12 mouse cellular contexts compared by ENCODE assay signal in the genomic region with DNA sequence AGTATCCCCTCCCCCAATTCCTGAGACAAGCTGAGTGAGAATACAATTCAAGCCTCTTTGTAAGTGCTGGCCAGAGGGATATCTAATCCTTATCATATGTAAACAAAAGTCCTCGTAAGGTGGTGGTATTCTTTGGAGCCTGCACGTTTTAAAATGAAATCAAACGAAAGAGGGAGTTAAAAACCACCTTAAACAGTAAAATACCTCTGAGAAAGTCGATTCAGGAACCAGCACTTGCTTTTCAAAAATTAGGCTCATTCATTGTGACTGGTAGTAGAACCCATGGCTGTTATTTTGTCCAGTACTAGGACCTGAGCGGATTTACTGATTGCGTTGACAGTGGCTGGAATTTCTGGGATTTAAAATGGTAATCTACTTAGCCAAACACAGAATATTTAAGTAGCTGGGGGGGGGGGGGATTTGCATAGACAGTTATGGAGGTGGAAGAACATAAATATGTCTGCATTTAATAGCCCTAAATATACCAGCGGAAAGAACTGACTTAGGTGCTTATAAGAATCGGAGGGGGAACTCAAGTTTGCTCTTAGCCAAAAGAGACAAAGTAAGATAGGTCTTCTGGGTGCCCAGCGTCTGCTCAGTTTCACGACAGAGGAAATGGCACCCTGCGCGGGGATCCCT. TPM values are rescaled to one million over a fixed set of nuclear protein-coding genes. Genes with fewer than 3 reads are reported as not detected.
DNase-seq lines count a peak whose midpoint lies in the region; ATAC-seq and TF ChIP-seq lines count a peak whose summit lies in the region.
"Had no signal": no experiment of that assay in that cellular context is flagged by ENCODE, and none has a peak within 500 bp of the region (broad histone marks: within the 10 kb centered on the region; RNA-seq: fewer than 3 reads in every experiment).

No protein-coding gene starts in this region.

- peaks cover 59% of the 10 kb centered on the region for H3K4me1 ChIP-seq in kidney, embryonic 15.5 days
- peaks cover 21% of the 10 kb centered on the region for H3K4me1 ChIP-seq in embryonic facial prominence, embryonic 10.5 days
- H3K4me1 ChIP-seq in heart, embryonic 15.5 days (replicated peaks) = peaks cover 22% of the 10 kb centered on the region
- no peaks in the 10 kb centered on the region for H3K4me1 ChIP-seq in liver, embryonic 15.5 days (replicated peaks)

- no peaks in the 10 kb centered on the region for H3K36me3 ChIP-seq in kidney, embryonic 15.5 days
- no peaks in the 10 kb centered on the region for H3K36me3 ChIP-seq in embryonic facial prominence, embryonic 10.5 days (replicated peaks)
- no peaks in the 10 kb centered on the region for H3K36me3 ChIP-seq in heart, embryonic 15.5 days
- no peaks in the 10 kb centered on the region for H3K36me3 ChIP-seq in liver, embryonic 15.5 days (replicated peaks)

- ATAC-seq in kidney, embryonic 15.5 days (replicated peaks; ENCODE audit: low FRiP score) = no peak
- no peak for ATAC-seq in heart, embryonic 15.5 days (replicated peaks; ENCODE audit: insufficient number of reproducible peaks, insufficient read depth, low FRiP score, low read depth)
- no peak for ATAC-seq in liver, embryonic 15.5 days (ENCODE audit: insufficient read depth)
- ATAC-seq in megakaryocyte, adult 5-6 weeks (ENCODE audit: poor library complexity, severe bottlenecking) = no peak

- peaks cover 17% of the 10 kb centered on the region for H3K27me3 ChIP-seq in kidney, embryonic 15.5 days
- H3K27me3 ChIP-seq in embryonic facial prominence, embryonic 10.5 days (replicated peaks; ENCODE audit: low read depth, poor library complexity, severe bottlenecking) = peaks cover 98% of the 10 kb centered on the region
- H3K27me3 ChIP-seq in heart, embryonic 15.5 days = peaks cover 77% of the 10 kb centered on the region
- peaks cover 92% of the 10 kb centered on the region for H3K27me3 ChIP-seq in liver, embryonic 15.5 days

- H3K4me2 ChIP-seq in kidney, embryonic 15.5 days = peak overlapping the region; percentile 56
- peak overlapping the region; percentile 56 for H3K4me2 ChIP-seq in heart, embryonic 15.5 days
- H3K4me2 ChIP-seq in liver, embryonic 15.5 days = no peak overlapping the region

- H3K4me3 ChIP-seq in kidney, embryonic 15.5 days (replicated peaks) = peak overlapping the region; percentile 61
- H3K4me3 ChIP-seq in embryonic facial prominence, embryonic 10.5 days = peak overlapping the region; percentile 40
- H3K4me3 ChIP-seq in heart, embryonic 15.5 days = peak overlapping the region; percentile 50
- peak overlapping the region; percentile 15; the same call in 1 of the 2 replicates for H3K4me3 ChIP-seq in liver, embryonic 15.5 days (replicated peaks)
- H3K4me3 ChIP-seq in layer of hippocampus, adult 2 months = no peak overlapping the region

- no peak for TF ChIP-seq CTCF in layer of hippocampus, adult 2 months (conservative IDR thresholded peaks at IDR 0.05)

- no peak for DNase-seq in kidney, postnatal 4 days
- DNase-seq in embryonic facial prominence, embryonic 10.5 days (ENCODE audit: low spot score) = no peak
- no peak for DNase-seq in ovary, postnatal 14 days (ENCODE audit: low spot score)
- DNase-seq in layer of hippocampus, adult 2 months (ENCODE audit: low spot score in 2 of 2) = no peak
- DNase-seq: left cerebral cortex, postnatal 4 days; thymus, postnatal 4 days had no signal

- H3K9ac ChIP-seq in kidney, embryonic 15.5 days = peak overlapping the region; percentile 74
- H3K9ac ChIP-seq in heart, embryonic 15.5 days = peak overlapping the region; percentile 60
- H3K9ac ChIP-seq in liver, embryonic 15.5 days = no peak overlapping the region

- H3K9me3 ChIP-seq in kidney, embryonic 15.5 days (replicated peaks) = no peaks in the 10 kb centered on the region
- H3K9me3 ChIP-seq in embryonic facial prominence, embryonic 10.5 days = no peaks in the 10 kb centered on the region
- no peaks in the 10 kb centered on the region for H3K9me3 ChIP-seq in heart, embryonic 15.5 days (replicated peaks)
- no peaks in the 10 kb centered on the region for H3K9me3 ChIP-seq in liver, embryonic 15.5 days (replicated peaks)

- peak overlapping the region; percentile 94 for H3K27ac ChIP-seq in kidney, embryonic 15.5 days
- no peak overlapping the region for H3K27ac ChIP-seq in embryonic facial prominence, embryonic 10.5 days (replicated peaks)
- peak overlapping the region; percentile 83 for H3K27ac ChIP-seq in heart, embryonic 15.5 days
- H3K27ac ChIP-seq in liver, embryonic 15.5 days (replicated peaks) = no peak overlapping the region
- H3K27ac ChIP-seq in layer of hippocampus, adult 2 months = no peak overlapping the region

- under 1% methylated on average over 12 of the region's 12 CpGs for WGBS in kidney, embryonic 15.5 days
- WGBS in embryonic facial prominence, embryonic 10.5 days = under 1% methylated on average over 12 of the region's 12 CpGs
- WGBS in heart, embryonic 15.5 days = 4% methylated on average over 12 of the region's 12 CpGs
- WGBS in liver, embryonic 15.5 days (ENCODE audit: insufficient replicate concordance) = 2% methylated on average over 12 of the region's 12 CpGs

RNA-seq across cellular contexts. Expression of a gene that starts 1.3 kb away (rescaled TPM):
- polyA plus RNA-seq in kidney, embryonic 15.5 days (2015; fragmentation: Nextera tagmentation; extraction: Ambion mirVana) = 325 and 329 TPM in 2 replicates
- 4.8 and 5.0 TPM in 2 replicates for polyA plus RNA-seq in embryonic facial prominence, embryonic 10.5 days (2016; fragmentation: Nextera tagmentation; extraction: Ambion mirVana)
- 57.9 and 59.4 TPM in 2 replicates for polyA plus RNA-seq in heart, embryonic 15.5 days (2015; fragmentation: Nextera tagmentation; extraction: Ambion mirVana)
- polyA plus RNA-seq in liver, embryonic 15.5 days (2015; fragmentation: Nextera tagmentation; extraction: Ambion mirVana) = 4.4 TPM in 2 replicates
- not detected in 2 replicates for total RNA-seq in megakaryocyte, adult 5-6 weeks (2015)
- not detected in 2 replicates for total RNA-seq in megakaryocyte, adult 5-6 weeks (2017)
- not detected for total RNA-seq in layer of hippocampus, adult 2 months (2021)
- total RNA-seq: hematopoietic stem cell, adult 5-6 weeks; left cerebral cortex, postnatal 4 days; MEL had no signal

Comparison
In these comparisons a context has a peak if more than half of its experiments do, and no peak if none do; other contexts are left out.
1. H3K27ac ChIP-seq: peak in kidney, embryonic 15.5 days (single experiment) and heart, embryonic 15.5 days (single experiment); none in embryonic facial prominence, embryonic 10.5 days (single experiment), liver, embryonic 15.5 days (single experiment) and layer of hippocampus, adult 2 months (single experiment).